8 mouse cellular contexts compared by ENCODE assay signal in the genomic region with DNA sequence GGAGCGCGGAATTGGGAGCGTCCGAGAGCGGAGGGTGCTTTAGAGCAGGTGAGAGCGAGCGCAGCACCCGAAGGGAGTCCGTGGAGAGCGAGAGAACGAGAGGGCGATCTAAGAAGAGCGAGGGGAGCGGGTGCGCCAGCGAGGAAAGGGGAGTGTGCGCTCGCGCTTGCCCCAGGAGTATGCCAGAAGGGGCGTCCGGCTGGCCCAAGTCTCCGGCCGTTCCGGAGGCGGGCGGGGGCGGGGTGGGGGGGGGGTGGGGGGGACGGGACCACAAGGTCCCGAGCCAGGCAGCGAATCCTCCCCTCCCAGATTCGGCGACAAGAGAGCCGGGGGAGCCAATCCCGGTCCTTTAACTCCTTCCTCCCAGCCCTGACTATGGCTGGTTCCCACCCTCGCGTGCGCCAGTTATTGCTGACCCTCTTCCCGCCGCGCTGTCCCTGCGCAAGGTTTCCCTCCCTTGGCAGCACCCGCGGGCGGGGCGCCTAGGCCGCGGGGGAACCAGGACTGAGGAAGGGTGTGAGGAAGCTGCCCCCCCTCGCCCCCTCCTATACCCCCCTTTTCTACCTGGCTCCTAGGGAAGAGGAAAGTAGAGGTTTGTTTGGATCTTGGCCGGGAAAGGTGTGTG. TPM values are rescaled to one million over a fixed set of nuclear protein-coding genes. Genes with fewer than 3 reads are reported as not detected.
DNase-seq lines count a peak whose midpoint lies in the region; ATAC-seq and TF ChIP-seq lines count a peak whose summit lies in the region.

A gene (minus strand): TSS at position 181 of the 625 bp plus-strand sequence.

- under 1% methylated on average over 33 of the region's 49 CpGs for WGBS in cerebellum, adult 2 months
- WGBS in liver, embryonic 12.5 days (ENCODE audit: insufficient replicate concordance), result under 1% methylated on average over 34 of the region's 49 CpGs

- peaks cover 3% of the 10 kb centered on the region; the same call in 1 of the 2 replicates for H3K27me3 ChIP-seq in cerebellum, adult 2 months (ENCODE audit: control insufficient read depth, insufficient read depth, low read length)
- H3K27me3 ChIP-seq in liver, embryonic 12.5 days (replicated peaks), result peaks cover 81% of the 10 kb centered on the region

- ATAC-seq in cerebellum, adult (ENCODE audit: insufficient number of reproducible peaks, low FRiP score, low TSS enrichment), result 0 out of 2 replicates have a peak, but pooled peaks have one; percentile 20
- peak; percentile 42 for ATAC-seq in liver, embryonic 12.5 days
- peak; percentile 19; the same call in 1 of the 2 replicates for ATAC-seq in monocyte, adult 5-6 weeks (replicated peaks; ENCODE audit: insufficient number of reproducible peaks, low FRiP score, low TSS enrichment, poor library complexity, severe bottlenecking)

- peak within 1 kb of the TSS; percentile 72 for H3K4me2 ChIP-seq in liver, embryonic 12.5 days

- no peaks in the 10 kb centered on the region for H3K36me3 ChIP-seq in liver, embryonic 12.5 days

- peak within 1 kb of the TSS; percentile 60 for H3K4me3 ChIP-seq in cerebellum, adult 2 months (replicated peaks; ENCODE audit: insufficient read depth, low read depth, low read length)
- H3K4me3 ChIP-seq in liver, embryonic 12.5 days, result peak within 1 kb of the TSS; percentile 48

- no peak for TF ChIP-seq POLR2A in cerebellum, adult 2 months (IDR thresholded peaks at IDR 0.05; ENCODE audit: borderline replicate concordance, insufficient read depth, low read length)

- no peak within 1 kb of the TSS for H3K27ac ChIP-seq in cerebellum, adult 2 months (ENCODE audit: insufficient read depth, low read length)
- no peak within 1 kb of the TSS for H3K27ac ChIP-seq in liver, embryonic 12.5 days

- TF ChIP-seq CTCF in cerebellum, adult 2 months (IDR thresholded peaks at IDR 0.05; ENCODE audit: borderline replicate concordance, insufficient read depth, low read depth, low read length), result no peak

- no peaks in the 10 kb centered on the region for H3K4me1 ChIP-seq in cerebellum, adult 2 months (ENCODE audit: control insufficient read depth, insufficient read depth, low read length)
- peaks cover 17% of the 10 kb centered on the region for H3K4me1 ChIP-seq in liver, embryonic 12.5 days

- no peak for DNase-seq in cerebellum, adult 8-10 months
- peak in 1 of 2 experiments; percentile 18 for DNase-seq in cerebellum, adult 2 months
- peak in 1 of 2 experiments; percentile 40 for DNase-seq in gastrocnemius, postnatal 4 days (ENCODE audit: low spot score in 2 of 2)
- DNase-seq in induced T-regulatory cell, adult 2 months (ENCODE audit: low read depth), result peak; percentile 52
- no peak for DNase-seq in right cerebral cortex, postnatal 10 days (ENCODE audit: low spot score in 2 of 2)

- H3K9ac ChIP-seq in liver, embryonic 12.5 days, result peak within 1 kb of the TSS; percentile 41

- no peaks in the 10 kb centered on the region; the same call in 1 of the 2 replicates for H3K9me3 ChIP-seq in liver, embryonic 12.5 days (replicated peaks)

RNA-seq across cellular contexts. Expression of the gene that starts here (rescaled TPM):
- polyA plus RNA-seq in cerebellum, adult 2 months (2012; rRNA removed), result 16.1 TPM in 2 replicates
- total RNA-seq in gastrocnemius, postnatal 4 days (2021), result 10 to 100 TPM; 25.9 to 26.4 TPM
- 5.1 and 5.3 TPM in 2 replicates for polyA plus RNA-seq in liver, embryonic 12.5 days (2016; fragmentation: Nextera tagmentation; extraction: Ambion mirVana)
- not detected in 3 replicates for total RNA-seq in monocyte, adult 5-6 weeks (2017)

Comparison
In these comparisons a context has a peak if more than half of its experiments do, and no peak if none do; other contexts are left out.
1. RNA of the gene that starts here (total RNA-seq): 25.9 to 26.4 TPM in gastrocnemius, postnatal 4 days; not detected in monocyte, adult 5-6 weeks; every median in the first group is over 10 times any median in the second.
2. Peak in ATAC-seq in monocyte, adult 5-6 weeks; RNA of the gene not detected or under 1 TPM.
3. Peak in every context shown above with its lines, with median percentiles within 50 percentile points of each other: ATAC-seq.